In the genomic region with DNA sequence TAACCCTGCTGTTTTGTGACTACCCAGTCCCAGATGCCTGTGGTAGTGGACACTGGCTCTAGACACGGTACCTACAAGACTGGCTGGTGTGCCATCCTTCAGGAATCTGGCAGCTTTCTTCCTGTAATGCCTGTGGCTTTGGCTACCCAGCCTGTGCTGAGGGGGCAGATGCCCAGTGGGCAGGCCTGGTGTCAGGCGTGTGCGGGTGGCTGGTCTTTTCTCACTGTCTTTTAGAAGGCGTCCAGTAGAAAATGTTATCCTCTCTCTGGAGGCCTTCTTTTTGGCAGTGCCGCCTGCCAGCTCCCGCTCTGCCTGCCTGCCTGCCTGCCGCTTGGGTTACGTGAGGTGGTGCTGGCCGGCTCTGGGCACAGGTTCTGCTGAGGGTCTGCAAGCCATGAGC, we compare ENCODE assay signal across 16 mouse cellular contexts. TPM values are rescaled to one million over a fixed set of nuclear protein-coding genes. Genes with fewer than 3 reads are reported as not detected.
DNase-seq lines count a peak whose midpoint lies in the region; ATAC-seq and TF ChIP-seq lines count a peak whose summit lies in the region.
"Had no signal": no experiment of that assay in that cellular context is flagged by ENCODE, and none has a peak within 500 bp of the region (broad histone marks: within the 10 kb centered on the region; RNA-seq: fewer than 3 reads in every experiment).

No protein-coding gene starts in this region.

- no peaks in the 10 kb centered on the region for H3K9me3 ChIP-seq in liver, embryonic 15.5 days (replicated peaks)
- H3K9me3 ChIP-seq in liver, postnatal 0 days (ENCODE audit: low read length), result no peaks in the 10 kb centered on the region
- H3K9me3 ChIP-seq: heart, embryonic 10.5 days; intestine, embryonic 15.5 days had no signal

- H3K27me3 ChIP-seq in liver, embryonic 15.5 days, result no peaks in the 10 kb centered on the region
- H3K27me3 ChIP-seq in liver, postnatal 0 days (ENCODE audit: insufficient read depth, low read length), result no peaks in the 10 kb centered on the region
- H3K27me3 ChIP-seq: intestine, embryonic 15.5 days had no signal

- DNase-seq in frontal cortex, postnatal 14 days (ENCODE audit: low spot score in 2 of 2), result no peak
- DNase-seq in liver, postnatal 0 days, result no peak
- peak; percentile 59 for DNase-seq in cerebellum, adult 9-11 months
- DNase-seq in gastrocnemius, postnatal 10 days, result peak; percentile 28
- no peak for DNase-seq in yolk sac, embryonic 10.5 days (ENCODE audit: low spot score)
- DNase-seq: lung, adult 2 months; right cerebral cortex, postnatal 4 days; thymus, adult 2 months had no signal

- peak overlapping the region; percentile 30; the same call in 1 of the 2 replicates for H3K27ac ChIP-seq in liver, embryonic 15.5 days (replicated peaks)
- H3K27ac ChIP-seq in liver, postnatal 0 days (ENCODE audit: low read depth), result no peak overlapping the region
- H3K27ac ChIP-seq: heart, embryonic 10.5 days; intestine, embryonic 15.5 days; kidney, postnatal 0 days; macrophage had no signal

- 90% methylated on average over 9 of the region's 9 CpGs for WGBS in liver, embryonic 15.5 days (ENCODE audit: insufficient replicate concordance)
- WGBS in liver, postnatal 0 days (ENCODE audit: insufficient replicate concordance), result 92% methylated on average over 9 of the region's 9 CpGs

- peak; percentile 35 for ATAC-seq in frontal cortex, adult (ENCODE audit: low TSS enrichment)
- no peak for ATAC-seq in liver, embryonic 15.5 days (ENCODE audit: insufficient read depth)
- no peak for ATAC-seq in liver, postnatal 0 days
- ATAC-seq: activated CD4-positive, CD25-positive, alpha-beta regulatory T cell, adult 4 months; CD4-positive, CD25-positive, alpha-beta regulatory T cell, adult 4 months; intestine, embryonic 15.5 days had no signal

- no peak for TF ChIP-seq CTCF in liver, postnatal 0 days (IDR thresholded peaks at IDR 0.05; ENCODE audit: low read depth)

- H3K4me2 ChIP-seq in liver, embryonic 15.5 days, result no peak overlapping the region
- no peak overlapping the region for H3K4me2 ChIP-seq in liver, postnatal 0 days (ENCODE audit: low read depth, low read length)
- H3K4me2 ChIP-seq: intestine, embryonic 15.5 days had no signal

- H3K9ac ChIP-seq in liver, embryonic 15.5 days, result no peak overlapping the region
- no peak overlapping the region for H3K9ac ChIP-seq in liver, postnatal 0 days (replicated peaks)
- H3K9ac ChIP-seq: intestine, embryonic 15.5 days had no signal

- peaks cover 90% of the 10 kb centered on the region for H3K36me3 ChIP-seq in liver, embryonic 15.5 days (replicated peaks)
- H3K36me3 ChIP-seq in liver, postnatal 0 days (replicated peaks; ENCODE audit: insufficient read depth, low read length), result peaks cover 37% of the 10 kb centered on the region

- H3K4me1 ChIP-seq in liver, embryonic 15.5 days (replicated peaks), result peaks cover 74% of the 10 kb centered on the region
- peaks cover 25% of the 10 kb centered on the region for H3K4me1 ChIP-seq in liver, postnatal 0 days (ENCODE audit: insufficient read depth)

- TF ChIP-seq EP300 in liver, postnatal 0 days (IDR thresholded peaks at IDR 0.05; ENCODE audit: low read depth), result no peak

- no peak overlapping the region for H3K4me3 ChIP-seq in liver, embryonic 15.5 days (replicated peaks)
- H3K4me3 ChIP-seq in liver, postnatal 0 days (ENCODE audit: low read depth, low read length), result no peak overlapping the region
- H3K4me3 ChIP-seq: heart, embryonic 10.5 days; intestine, embryonic 15.5 days had no signal

RNA-seq across cellular contexts. Expression of a gene that starts 15.9 kb away (rescaled TPM):
- 45.7 and 50.5 TPM in 2 replicates for polyA plus RNA-seq in liver, embryonic 15.5 days (2015; fragmentation: Nextera tagmentation; extraction: Ambion mirVana)
- polyA plus RNA-seq in liver, postnatal 0 days (2015; fragmentation: Nextera tagmentation; extraction: Ambion mirVana), result 22.8 and 26.8 TPM in 2 replicates
- 10 to 100 TPM; 29.4 to 35.1 TPM for total RNA-seq in gastrocnemius, postnatal 10 days (2021)

Comparison
In these comparisons a context has a peak if more than half of its experiments do, and no peak if none do; other contexts are left out.
1. DNase-seq: peak in cerebellum, adult 9-11 months (single experiment) and gastrocnemius, postnatal 10 days (single experiment); none in frontal cortex, postnatal 14 days (0 of 2), liver, postnatal 0 days (single experiment) and yolk sac, embryonic 10.5 days (single experiment).